Mouse (Mus musculus) mouse embryonic stem cell (cell line): Measurements from ENCODE around the gene Ptch2.

ENCODE experiments used
- in situ Hi-C, 2 experiments: fragments of 300-500 bp; cut with MboI; formaldehyde crosslinking; loops; 1 replicate in 1 of 2; 3 replicates in 1 of 2; pipeline ENCODE4 v1.14.3; 2019 to 2020; ENCODE audit warnings: low sequenced_read_pairs in 2 of 2, low pct_unique_long_range_greater_than_20kb in 1 of 2, mixed read lengths in 1 of 2; ENCODE audit not compliant: unreplicated experiment in 1 of 2

Ptch2 gene

GRCm38 (mm10) chr4:117138295-117139216 is 42.7 kb downstream of the Ptch2 start:
- in situ Hi-C loops, result loop anchor here (25.0 kb wide), 2 partner anchors 301 to 326 kb away; partner anchors contain the start of genes Hpdl (in 1 of the 2), Mutyh (in 1 of the 2) and Toe1 (in 1 of the 2)

- in situ Hi-C loops, result loop anchor here (25.0 kb wide), 2 partner anchors 302 to 327 kb away; partner anchors contain the start of genes Hpdl (in 1 of the 2), Mutyh (in 1 of the 2) and Toe1 (in 1 of the 2)
Measured at GRCm38 (mm10) chr4:117139217-117139612, 43.3 kb downstream of the Ptch2 start.

- in situ Hi-C loops, result loop anchor here (5.0 to 25.0 kb wide), 5 partner anchors 33 to 328 kb away; partner anchors contain the start of genes Hpdl (in 1 of the 2), Mutyh (in 1 of the 2) and Toe1 (in 1 of the 2)
Measured at GRCm38 (mm10) chr4:117140613-117141012, 44.7 kb downstream of the Ptch2 start.

- in situ Hi-C loops, result loop anchor here (5.0 to 25.0 kb wide), 5 partner anchors 36 to 331 kb away; partner anchors contain the start of genes Hpdl (in 1 of the 2), Mutyh (in 1 of the 2) and Toe1 (in 1 of the 2)
Measured at GRCm38 (mm10) chr4:117143023-117143422, 47.1 kb downstream of the Ptch2 start.

GRCm38 (mm10) chr4:117145248-117145647 is 49.4 kb downstream of the Ptch2 start:
- in situ Hi-C loops, result loop anchor here (25.0 kb wide), 2 partner anchors 308 to 333 kb away; partner anchors contain the start of genes Hpdl (in 1 of the 2), Mutyh (in 1 of the 2) and Toe1 (in 1 of the 2)

GRCm38 (mm10) chr4:117146176-117146575 is 50.3 kb downstream of the Ptch2 start:
- in situ Hi-C loops, result loop anchor here (25.0 kb wide), 2 partner anchors 309 to 334 kb away; partner anchors contain the start of genes Hpdl (in 1 of the 2), Mutyh (in 1 of the 2) and Toe1 (in 1 of the 2)

GRCm38 (mm10) chr4:117148047-117148713 is 52.3 kb downstream of the Ptch2 start:
- in situ Hi-C loops, result loop anchor here (25.0 kb wide), 2 partner anchors 311 to 336 kb away; partner anchors contain the start of genes Hpdl (in 1 of the 2), Mutyh (in 1 of the 2) and Toe1 (in 1 of the 2)

GRCm38 (mm10) chr4:117148815-117149214 is 52.9 kb downstream of the Ptch2 start:
- in situ Hi-C loops, result loop anchor here (25.0 kb wide), 2 partner anchors 312 to 337 kb away; partner anchors contain the start of genes Hpdl (in 1 of the 2), Mutyh (in 1 of the 2) and Toe1 (in 1 of the 2)

GRCm38 (mm10) chr4:117149291-117150211 is 53.7 kb downstream of the Ptch2 start:
- in situ Hi-C loops, result loop anchor here (25.0 kb wide), 2 partner anchors 312 to 337 kb away; partner anchors contain the start of genes Hpdl (in 1 of the 2), Mutyh (in 1 of the 2) and Toe1 (in 1 of the 2)

GRCm38 (mm10) chr4:117150212-117150733 is 54.4 kb downstream of the Ptch2 start:
- in situ Hi-C loops, result no loop called here

- in situ Hi-C loops, result no loop called here
Measured at GRCm38 (mm10) chr4:117151416-117151815, 55.5 kb downstream of the Ptch2 start.

- in situ Hi-C loops, result no loop called here
Measured at GRCm38 (mm10) chr4:117152714-117153113, 56.8 kb downstream of the Ptch2 start.

GRCm38 (mm10) chr4:117155020-117155791 is 59.3 kb downstream of the Ptch2 start:
- in situ Hi-C loops, result no loop called here

GRCm38 (mm10) chr4:117155792-117156355 is 60.0 kb downstream of the Ptch2 start, which contains the start of gene Rps8:
Rps8 (minus strand) TSS chr4:117156243.
- in situ Hi-C loops, result no loop called here

GRCm38 (mm10) chr4:117156372-117156771 is 60.5 kb downstream of the Ptch2 start:
- in situ Hi-C loops, result no loop called here

GRCm38 (mm10) chr4:117159666-117160065 is 63.8 kb downstream of the Ptch2 start:
- in situ Hi-C loops, result no loop called here
